Mouse (Mus musculus) heart, postnatal 0 days (tissue): Measurements from ENCODE around the gene Slc44a1.

ENCODE experiments used
- CTCF ChIP-seq: IDR thresholded peaks from 2 replicates; pipeline ENCODE4 v1.5.1; 2016; ENCODE audit warnings: antibody characterized with exemption, control low read depth, low read depth
- EP300 ChIP-seq: IDR thresholded peaks from 2 replicates; pipeline ENCODE4 v1.6.1; 2016; ENCODE audit warnings: antibody characterized with exemption, low read depth

- TF ChIP-seq EP300 = no peak
- no peak for TF ChIP-seq CTCF
These were observed 191.8 kb downstream of the Slc44a1 start for GRCm38 (mm10) chr4:53632011-53632349.
